Mouse (Mus musculus): ENCODE results near the gene Gpr21. TPM values are rescaled to one million over a fixed set of nuclear protein-coding genes. Genes with fewer than 3 reads are reported as not detected.
"Not testable (repeated sequence)": the region's sequence is repeated elsewhere in the genome, so short reads cannot be mapped to it uniquely, and the experiment has no call there.

The Gpr21 gene
- polyA plus RNA-seq, 1 experiment, result 5.8 TPM

DNA sequence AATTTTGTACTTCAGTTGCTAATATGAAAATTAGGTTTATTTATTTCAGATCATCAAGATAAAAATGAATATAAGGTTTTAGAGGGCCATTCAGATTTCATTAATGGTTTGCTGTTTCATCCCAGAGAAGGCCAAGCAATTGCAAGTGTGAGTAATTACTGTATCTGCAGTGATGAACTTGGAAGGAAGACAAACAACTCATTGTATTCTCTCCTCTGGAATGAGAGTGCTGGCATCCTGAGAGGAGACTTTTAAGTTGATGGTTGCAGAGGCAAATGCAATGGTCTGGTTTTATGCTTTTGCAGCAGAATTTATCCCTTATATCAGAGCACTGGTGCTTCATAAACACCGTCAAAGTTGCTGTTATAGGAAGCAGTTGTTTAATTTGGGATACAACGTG, 27.2 kb upstream of the Gpr21 start:
- no peak for TF ChIP-seq POLR2A (IDR thresholded peaks at IDR 0.05; ENCODE audit: insufficient read depth, low read length)
- TF ChIP-seq EP300 (IDR thresholded peaks at IDR 0.05; ENCODE audit: insufficient read depth, low read depth, low read length), result no peak
- no peak for TF ChIP-seq CTCF (IDR thresholded peaks at IDR 0.05; ENCODE audit: low read depth, low read length)
- Histone ChIP-seq H3K36me3 (ENCODE audit: control insufficient read depth, insufficient read depth, low read length, poor library complexity, severe bottlenecking) (peaks cover 42% of the 10 kb centered on the region), H3K9ac (ENCODE audit: low read depth, poor library complexity, severe bottlenecking) (no peak overlapping the region)

DNA sequence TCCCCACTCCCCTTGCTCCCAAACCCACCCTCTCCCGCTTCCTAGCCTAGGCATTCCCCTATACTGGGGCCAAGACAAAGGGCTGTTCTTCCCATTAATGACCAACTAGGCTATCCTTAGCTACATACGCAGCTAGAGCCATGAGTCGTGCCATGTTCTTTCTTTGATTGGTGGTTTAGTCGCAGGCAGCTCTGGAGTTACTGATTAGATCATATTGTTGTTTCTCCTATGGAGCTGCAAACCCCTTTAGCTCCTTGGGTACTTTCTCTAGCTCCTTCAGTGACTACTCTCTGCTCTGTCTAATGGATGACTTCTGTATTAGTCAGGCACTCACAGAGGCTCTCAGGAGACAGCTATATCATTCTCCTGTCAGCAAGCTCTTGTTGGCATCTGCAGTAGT, 18.8 kb upstream of the Gpr21 start:
- Histone ChIP-seq H3K9me3 (replicated peaks; ENCODE audit: control insufficient read depth, insufficient read depth, low read length, poor library complexity, severe bottlenecking) (no peaks in the 10 kb centered on the region), H3K36me3 (ENCODE audit: control insufficient read depth, insufficient read depth, low read length, poor library complexity, severe bottlenecking) (peaks cover 14% of the 10 kb centered on the region), H3K4me1 (ENCODE audit: control insufficient read depth, insufficient read depth, low read length) (no peaks in the 10 kb centered on the region), H3K4me3 (ENCODE audit: low read depth, low read length) (no peak overlapping the region), H3K9ac (ENCODE audit: low read depth, poor library complexity, severe bottlenecking) (no peak overlapping the region), H3K27ac (ENCODE audit: insufficient read depth, low read length) (no peak overlapping the region), H3K27me3 (ENCODE audit: control insufficient read depth, insufficient read depth, low read length, poor library complexity, severe bottlenecking) (no peaks in the 10 kb centered on the region)
- TF ChIP-seq CTCF (IDR thresholded peaks at IDR 0.05; ENCODE audit: low read depth, low read length), result no peak
- no peak for TF ChIP-seq POLR2A (IDR thresholded peaks at IDR 0.05; ENCODE audit: insufficient read depth, low read length)
- no peak for TF ChIP-seq EP300 (IDR thresholded peaks at IDR 0.05; ENCODE audit: insufficient read depth, low read depth, low read length)

More for the DNA sequence above, 27.2 kb upstream of the Gpr21 start:
- Histone ChIP-seq H3K4me3 (ENCODE audit: low read depth, low read length) (no peak overlapping the region), H3K27me3 (ENCODE audit: control insufficient read depth, insufficient read depth, low read length, poor library complexity, severe bottlenecking) (no peaks in the 10 kb centered on the region), H3K9me3 (replicated peaks; ENCODE audit: control insufficient read depth, insufficient read depth, low read length, poor library complexity, severe bottlenecking) (no peaks in the 10 kb centered on the region), H3K4me1 (ENCODE audit: control insufficient read depth, insufficient read depth, low read length) (no peaks in the 10 kb centered on the region), H3K27ac (ENCODE audit: insufficient read depth, low read length) (no peak overlapping the region)

DNA sequence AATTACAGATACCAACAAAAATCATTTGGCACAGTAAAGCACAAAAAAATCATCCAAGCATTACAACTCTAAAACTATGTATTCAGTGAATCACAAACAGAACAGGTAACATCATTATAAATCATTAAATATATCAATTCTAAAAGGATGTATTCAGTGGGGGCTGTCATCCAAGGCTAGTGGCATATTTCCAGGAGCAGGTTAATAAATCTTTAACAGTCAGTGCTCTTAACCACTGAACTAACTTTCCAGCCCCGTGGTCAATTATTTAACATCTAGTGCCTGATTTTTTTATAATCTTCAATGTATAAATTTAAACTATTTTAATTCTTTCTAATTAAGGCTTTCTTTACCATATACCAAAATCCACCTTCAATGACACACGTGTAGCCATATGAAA, 10.3 kb upstream of the Gpr21 start:
- not testable (repeated sequence) for H3K27me3 ChIP-seq (ENCODE audit: control insufficient read depth, insufficient read depth, low read length, poor library complexity, severe bottlenecking); H3K9ac ChIP-seq (ENCODE audit: low read depth, poor library complexity, severe bottlenecking); H3K4me1 ChIP-seq (ENCODE audit: control insufficient read depth, insufficient read depth, low read length); H3K27ac ChIP-seq (ENCODE audit: insufficient read depth, low read length); H3K4me3 ChIP-seq (ENCODE audit: low read depth, low read length); H3K9me3 ChIP-seq (replicated peaks; ENCODE audit: control insufficient read depth, insufficient read depth, low read length, poor library complexity, severe bottlenecking)
- H3K36me3 ChIP-seq (ENCODE audit: control insufficient read depth, insufficient read depth, low read length, poor library complexity, severe bottlenecking), result peaks cover 25% of the 10 kb centered on the region

DNA sequence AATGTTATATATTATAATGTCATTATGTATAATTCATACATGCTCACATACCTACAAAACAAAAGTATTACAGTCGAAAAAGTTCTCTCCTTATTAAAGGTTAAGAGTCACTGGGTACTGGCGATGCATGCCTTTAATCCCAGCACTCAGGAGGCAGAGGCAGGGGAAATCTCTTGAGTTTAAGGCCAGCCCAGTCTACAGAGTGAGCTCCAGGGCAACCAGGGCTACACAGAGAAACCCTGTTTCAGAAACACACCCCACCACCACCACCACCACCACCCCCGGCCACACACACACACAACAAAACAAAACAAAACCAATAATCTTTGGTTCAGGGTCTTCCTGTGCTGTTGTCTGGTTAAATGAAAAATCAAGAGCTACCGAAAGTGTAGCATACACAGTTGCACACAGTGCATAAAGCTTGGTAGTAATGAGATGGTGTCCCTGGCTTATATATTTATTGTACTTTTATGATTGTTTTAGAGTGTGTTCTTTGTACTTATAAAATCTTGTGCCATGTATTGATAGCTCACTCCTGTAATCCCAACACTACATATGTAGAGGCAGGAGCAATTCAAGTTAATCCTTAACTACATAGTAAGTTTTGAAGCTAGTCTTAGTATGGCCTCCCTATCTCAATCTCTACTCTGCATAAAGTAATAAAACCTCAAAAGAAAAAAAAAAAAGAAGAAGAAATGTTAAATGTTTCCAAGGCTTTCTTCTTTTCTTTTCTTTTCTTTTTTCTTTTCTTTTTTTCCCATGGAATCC, 4.8 kb upstream of the Gpr21 start:
- H3K4me1 ChIP-seq (ENCODE audit: control insufficient read depth, insufficient read depth, low read length), result no peaks in the 10 kb centered on the region
- H3K27me3 ChIP-seq (ENCODE audit: control insufficient read depth, insufficient read depth, low read length, poor library complexity, severe bottlenecking), result no peaks in the 10 kb centered on the region
- H3K9me3 ChIP-seq (replicated peaks; ENCODE audit: control insufficient read depth, insufficient read depth, low read length, poor library complexity, severe bottlenecking), result no peaks in the 10 kb centered on the region
- no peak overlapping the region for H3K27ac ChIP-seq (ENCODE audit: insufficient read depth, low read length)
- no peak overlapping the region for H3K9ac ChIP-seq (ENCODE audit: low read depth, poor library complexity, severe bottlenecking)
- TF ChIP-seq EP300 (IDR thresholded peaks at IDR 0.05; ENCODE audit: insufficient read depth, low read depth, low read length), result no peak
- TF ChIP-seq CTCF (IDR thresholded peaks at IDR 0.05; ENCODE audit: low read depth, low read length), result no peak
- TF ChIP-seq POLR2A (IDR thresholded peaks at IDR 0.05; ENCODE audit: insufficient read depth, low read length), result no peak
- peaks cover 21% of the 10 kb centered on the region for H3K36me3 ChIP-seq (ENCODE audit: control insufficient read depth, insufficient read depth, low read length, poor library complexity, severe bottlenecking)
- no peak overlapping the region for H3K4me3 ChIP-seq (ENCODE audit: low read depth, low read length)

DNA sequence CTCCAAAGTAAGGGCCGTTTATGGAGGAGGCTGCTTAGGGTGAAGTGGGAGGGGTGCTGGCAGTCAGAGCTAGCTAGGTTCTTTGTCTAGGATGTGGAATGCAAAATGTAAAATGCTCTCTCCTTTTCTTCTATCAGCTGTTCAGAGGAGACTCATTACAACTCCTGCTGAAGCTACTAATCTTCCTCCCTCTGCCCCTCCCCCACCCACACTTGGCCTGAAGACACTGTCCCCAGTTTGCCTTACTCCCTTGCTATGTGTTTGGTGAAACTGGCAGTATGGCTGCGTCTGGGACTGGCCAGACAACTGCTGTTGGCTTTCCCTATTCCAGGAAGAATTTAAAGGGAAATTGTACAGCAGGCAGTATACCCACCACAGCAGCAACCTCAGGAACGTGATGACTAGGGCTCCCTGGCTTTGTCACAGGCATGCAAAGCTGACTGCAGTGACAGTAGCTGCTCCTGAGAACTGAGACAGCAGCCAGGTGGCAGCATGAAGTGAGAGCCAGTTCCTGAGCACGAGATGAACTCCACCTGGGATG, 860 bp downstream of the Gpr21 start:
- Histone ChIP-seq H3K27me3 (ENCODE audit: control insufficient read depth, insufficient read depth, low read length, poor library complexity, severe bottlenecking) (no peaks in the 10 kb centered on the region), H3K4me1 (ENCODE audit: control insufficient read depth, insufficient read depth, low read length) (peaks cover 3% of the 10 kb centered on the region), H3K9ac (ENCODE audit: low read depth, poor library complexity, severe bottlenecking) (no peak overlapping the region), H3K36me3 (ENCODE audit: control insufficient read depth, insufficient read depth, low read length, poor library complexity, severe bottlenecking) (peaks cover 15% of the 10 kb centered on the region), H3K27ac (ENCODE audit: insufficient read depth, low read length) (peak overlapping the region; percentile 21; the same call in 1 of the 2 replicates), H3K9me3 (replicated peaks; ENCODE audit: control insufficient read depth, insufficient read depth, low read length, poor library complexity, severe bottlenecking) (no peaks in the 10 kb centered on the region), H3K4me3 (ENCODE audit: low read depth, low read length) (no peak overlapping the region)
- no peak for TF ChIP-seq POLR2A (IDR thresholded peaks at IDR 0.05; ENCODE audit: insufficient read depth, low read length)
- TF ChIP-seq CTCF (IDR thresholded peaks at IDR 0.05; ENCODE audit: low read depth, low read length), result no peak
- no peak for TF ChIP-seq EP300 (IDR thresholded peaks at IDR 0.05; ENCODE audit: insufficient read depth, low read depth, low read length)

DNA sequence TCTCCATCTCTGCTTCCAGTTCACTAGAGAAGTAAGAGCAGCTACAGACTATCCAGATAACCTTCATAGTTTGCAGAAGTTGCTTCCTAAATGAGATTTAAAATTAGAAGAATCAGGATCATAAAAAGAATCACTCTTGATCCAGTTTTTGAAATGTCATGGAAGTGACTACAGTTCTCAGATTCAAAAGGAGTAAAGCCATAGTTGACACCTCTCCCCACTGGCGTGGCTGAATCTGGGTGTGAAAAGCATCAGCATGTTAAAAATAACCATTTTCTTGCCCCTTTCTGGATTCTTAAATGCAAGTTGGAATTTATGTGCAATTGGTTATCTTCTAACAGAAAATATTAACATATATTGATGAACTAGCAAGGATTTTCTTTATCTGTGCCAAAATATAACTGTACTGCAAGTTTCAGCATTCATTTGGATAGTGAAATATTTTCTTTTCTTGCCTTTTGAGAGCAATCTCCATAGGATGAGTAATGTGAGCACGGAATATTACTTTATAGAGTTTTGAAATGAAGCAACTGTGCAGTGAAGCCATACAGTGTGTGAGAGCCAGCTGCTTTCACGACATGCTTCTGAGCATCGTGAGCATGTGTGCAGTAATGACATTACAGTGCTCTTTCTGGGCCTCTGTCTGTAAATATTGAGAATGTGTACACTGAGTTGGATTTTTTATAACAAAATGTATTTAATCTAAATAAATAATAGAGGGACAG, 2.6 kb downstream of the Gpr21 start:
- no peak for TF ChIP-seq EP300 (IDR thresholded peaks at IDR 0.05; ENCODE audit: insufficient read depth, low read depth, low read length)
- TF ChIP-seq POLR2A (IDR thresholded peaks at IDR 0.05; ENCODE audit: insufficient read depth, low read length), result no peak
- peaks cover 9% of the 10 kb centered on the region for H3K36me3 ChIP-seq (ENCODE audit: control insufficient read depth, insufficient read depth, low read length, poor library complexity, severe bottlenecking)

More for the DNA sequence above, 2.6 kb downstream of the Gpr21 start:
- no peak overlapping the region for H3K4me3 ChIP-seq (ENCODE audit: low read depth, low read length)
- H3K9ac ChIP-seq (ENCODE audit: low read depth, poor library complexity, severe bottlenecking), result no peak overlapping the region
- no peaks in the 10 kb centered on the region for H3K27me3 ChIP-seq (ENCODE audit: control insufficient read depth, insufficient read depth, low read length, poor library complexity, severe bottlenecking)
- H3K4me1 ChIP-seq (ENCODE audit: control insufficient read depth, insufficient read depth, low read length), result peaks cover 3% of the 10 kb centered on the region
- H3K9me3 ChIP-seq (replicated peaks; ENCODE audit: control insufficient read depth, insufficient read depth, low read length, poor library complexity, severe bottlenecking), result no peaks in the 10 kb centered on the region
- H3K27ac ChIP-seq (ENCODE audit: insufficient read depth, low read length), result no peak overlapping the region

All from ES-Bruce4 (cell line).